Mouse (Mus musculus) small intestine, adult 2 months (tissue): ENCODE measurements around the gene Denr.

Source experiments
- CTCF ChIP-seq: fragments of 200-500 bp; IDR thresholded peaks from 2 replicates; pipeline ENCODE4 v1.5.1; 2012; ENCODE audit warnings: low read depth, mild to moderate bottlenecking, control low read depth, inconsistent platforms, low read length, moderate library complexity, mixed read lengths; ENCODE audit not compliant: insufficient replicate concordance, insufficient read length; ENCODE audit errors: extremely low read depth
- POLR2A ChIP-seq: fragments of 200-500 bp; IDR thresholded peaks from 2 replicates; pipeline ENCODE4 v1.6.1; 2012; ENCODE audit warnings: low read depth, mild to moderate bottlenecking, control low read depth, inconsistent platforms, low read length, moderate library complexity

GRCm38 (mm10) chr5:123977231-123977630 lies 70.3 kb downstream of the Denr start:
- TF ChIP-seq POLR2A (no peak), CTCF (no peak)
